Mouse (Mus musculus): ENCODE results near the gene Gm20605.

DNA sequence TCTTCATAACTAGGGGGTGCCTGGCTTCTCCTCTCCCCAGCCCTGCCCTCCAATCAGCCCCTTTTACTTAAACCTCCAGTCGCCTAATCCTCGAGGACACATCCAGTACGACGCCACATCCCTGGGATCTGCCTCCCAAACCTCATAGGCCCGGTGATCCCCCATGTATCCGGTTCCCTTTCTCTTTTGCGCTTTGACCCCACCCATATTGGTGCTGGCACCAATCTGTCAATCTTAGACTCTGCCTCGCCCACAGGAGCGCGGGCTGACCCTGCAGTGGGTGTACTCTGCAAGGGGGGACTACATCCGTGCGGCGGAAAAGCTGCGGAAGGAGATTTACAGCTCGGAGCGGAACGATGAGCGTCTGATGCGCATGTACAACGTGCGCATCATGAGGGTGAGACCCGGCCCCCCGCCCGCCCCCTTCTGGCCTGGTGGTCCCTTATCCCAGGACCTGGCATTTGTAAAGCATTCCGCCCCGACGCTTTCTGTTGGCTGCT, 45.3 kb upstream of the Gm20605 start:
- TF ChIP-seq CTCF (IDR thresholded peaks at IDR 0.05; ENCODE audit: low read depth) (no peak), EP300 (IDR thresholded peaks at IDR 0.05; ENCODE audit: low read depth) (no peak)
